Mouse (Mus musculus): ENCODE results near the gene Per2.

DNA sequence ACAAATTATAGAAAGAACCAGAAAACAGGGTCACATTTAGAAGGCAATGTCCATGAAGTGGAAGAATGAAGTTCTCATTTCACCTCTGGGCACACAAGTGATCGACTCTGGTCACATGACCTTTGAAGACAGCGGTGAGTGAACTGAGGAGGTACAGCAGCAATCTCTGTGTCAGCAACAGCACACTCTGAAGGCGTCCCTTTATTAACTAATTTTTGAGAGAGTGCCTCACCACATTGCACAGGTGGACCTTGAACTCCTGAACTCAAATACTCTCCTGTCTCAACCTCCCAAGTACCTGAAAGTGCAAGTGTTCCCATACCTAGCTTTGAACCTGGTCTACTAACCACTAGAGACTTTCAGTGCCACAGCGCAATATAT, 78.0 kb downstream of the Per2 start:
- TF ChIP-seq GATA1 (IDR thresholded peaks at IDR 0.05; ENCODE audit: low read length) (no peak), TAL1 (IDR thresholded peaks at IDR 0.05; ENCODE audit: low read length) (no peak)
